Mouse (Mus musculus) liver, embryonic 11.5 days (tissue): Measurements from ENCODE around the gene Akr1c18. TPM values are rescaled to one million over a fixed set of nuclear protein-coding genes. Genes with fewer than 3 reads are reported as not detected.
"Not testable (repeated sequence)": the region's sequence is repeated elsewhere in the genome, so short reads cannot be mapped to it uniquely, and the experiment has no call there.

Experiments used
- ATAC-seq: fragments of 200-750 bp; cut with Nextera tagmentation; replicated peaks from 2 replicates; pipeline ENCODE4 v1.8.0; 2017; ENCODE audit warnings: moderate number of reproducible peaks, mild to moderate bottlenecking, moderate TSS enrichment, moderate library complexity; ENCODE audit not compliant: low FRiP score
- DNase-seq: peaks from one replicate; pipeline ENCODE4 v3.0.0-alpha.2; 2017; ENCODE audit warnings: low spot score
- H3K27ac ChIP-seq: fragments of 300-500 bp; sonication (generic); 2 replicates; pipeline ENCODE4 v1.5.1; 2014; ENCODE audit warnings: mild to moderate bottlenecking, low read depth, low read length, control low read depth
- H3K27me3 ChIP-seq: fragments of 300-500 bp; sonication (generic); replicated peaks from 2 replicates; pipeline ENCODE4 v1.6.1; 2014; ENCODE audit warnings: low read length, mixed read lengths; ENCODE audit not compliant: control insufficient read depth, insufficient read depth
- H3K36me3 ChIP-seq: fragments of 300-500 bp; sonication (generic); 2 replicates; pipeline ENCODE4 v1.6.1; 2014; ENCODE audit warnings: mild to moderate bottlenecking, low read length, moderate library complexity, mixed read lengths; ENCODE audit not compliant: control insufficient read depth, insufficient read depth
- H3K4me1 ChIP-seq: fragments of 300-500 bp; sonication (generic); replicated peaks from 2 replicates; pipeline ENCODE4 v1.6.1; 2014; ENCODE audit warnings: low read length, mixed read lengths; ENCODE audit not compliant: control insufficient read depth, insufficient read depth
- H3K4me2 ChIP-seq: fragments of 300-500 bp; sonication (generic); 2 replicates; pipeline ENCODE4 v1.6.1; 2014; ENCODE audit warnings: mild to moderate bottlenecking, control low read depth, moderate library complexity
- H3K4me3 ChIP-seq: fragments of 300-500 bp; sonication (generic); 2 replicates; pipeline ENCODE4 v1.5.1; 2014; ENCODE audit warnings: low read depth, low read length, control low read depth
- H3K9ac ChIP-seq: fragments of 300-500 bp; sonication (generic); 2 replicates; pipeline ENCODE4 v1.6.1; 2014; ENCODE audit warnings: low read depth, low read length, control low read depth
- H3K9me3 ChIP-seq: fragments of 300-500 bp; sonication (generic); 2 replicates; pipeline ENCODE4 v1.6.1; 2016; ENCODE audit warnings: low read length, inconsistent platforms, mixed read lengths; ENCODE audit not compliant: control insufficient read depth
- WGBS: fragments of 180-500 bp; shearing (Covaris S2); extraction: QIAGEN DNeasy Blood & Tissue Kit; methylation state at CpG from one replicate; pipeline ENCODE4 v1.1.7; 2014; 5-methylcytosine and 5-hydroxymethylcytosine counted together
- polyA plus RNA-seq: library from polyadenylated mRNA; unstranded; fragments of >200 nt; fragmentation: Nextera tagmentation; extraction: Ambion mirVana; gene quantifications from 2 replicates; pipeline ENCODE4 v1.2.1, GENCODE M21; 2014

Gene Akr1c18
- polyA plus RNA-seq, 1 experiment from 2014 or later, result 0.47 TPM

DNA sequence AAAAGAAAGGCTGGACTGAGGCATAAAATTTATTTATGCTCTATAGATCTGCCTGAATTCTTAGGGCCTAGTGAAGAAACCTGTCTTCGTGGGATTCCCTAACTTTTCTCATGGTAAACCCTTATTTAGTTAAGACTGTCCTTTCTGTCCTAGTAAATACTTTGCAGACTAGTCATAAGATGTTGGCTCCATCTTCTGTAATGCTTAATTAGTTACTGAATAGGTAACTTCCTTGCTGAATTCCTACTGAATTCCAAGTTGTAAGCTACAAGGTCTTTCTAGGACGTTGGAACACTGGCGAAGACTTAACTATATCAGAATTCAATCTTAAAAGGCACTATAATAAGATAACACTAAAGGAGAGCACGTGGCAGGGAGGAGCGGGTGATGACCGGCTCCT is 26.0 kb downstream of the Akr1c18 start:
- not testable (repeated sequence) for H3K27me3 ChIP-seq, H3K4me1 ChIP-seq, H3K4me2 ChIP-seq, H3K27ac ChIP-seq, ATAC-seq, DNase-seq, H3K9me3 ChIP-seq, H3K4me3 ChIP-seq, H3K9ac ChIP-seq, H3K36me3 ChIP-seq
- 87% methylated on average over 6 of the region's 6 CpGs for WGBS

DNA sequence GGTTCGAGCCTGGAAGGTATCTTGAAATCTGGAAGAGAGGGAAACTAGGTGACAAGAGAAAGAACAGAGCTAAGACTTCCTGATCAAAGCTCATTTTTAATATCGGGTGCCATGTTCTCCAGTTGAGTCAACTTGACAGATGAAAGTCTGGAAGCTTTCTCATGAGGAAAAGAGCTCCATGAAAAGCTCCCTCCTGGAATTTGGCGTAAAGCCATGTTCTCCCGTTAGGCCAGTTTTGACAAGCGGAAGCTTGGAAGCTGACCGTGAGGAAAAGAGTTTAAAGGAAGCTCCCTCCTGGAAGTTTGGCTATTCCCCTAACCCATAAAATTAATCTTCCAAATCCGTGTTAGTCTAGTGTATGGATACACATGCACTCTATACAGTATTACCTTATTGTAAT is 27.3 kb downstream of the Akr1c18 start:
- no peak for DNase-seq
- no peak overlapping the region for H3K27ac ChIP-seq
- H3K9me3 ChIP-seq, result no peaks in the 10 kb centered on the region
- no peaks in the 10 kb centered on the region for H3K4me1 ChIP-seq
- no peak for ATAC-seq
- no peak overlapping the region for H3K4me2 ChIP-seq
- 79% methylated on average over 7 of the region's 7 CpGs for WGBS
- H3K9ac ChIP-seq, result no peak overlapping the region
- no peak overlapping the region for H3K4me3 ChIP-seq
- H3K27me3 ChIP-seq, result no peaks in the 10 kb centered on the region
- H3K36me3 ChIP-seq, result no peaks in the 10 kb centered on the region

DNA sequence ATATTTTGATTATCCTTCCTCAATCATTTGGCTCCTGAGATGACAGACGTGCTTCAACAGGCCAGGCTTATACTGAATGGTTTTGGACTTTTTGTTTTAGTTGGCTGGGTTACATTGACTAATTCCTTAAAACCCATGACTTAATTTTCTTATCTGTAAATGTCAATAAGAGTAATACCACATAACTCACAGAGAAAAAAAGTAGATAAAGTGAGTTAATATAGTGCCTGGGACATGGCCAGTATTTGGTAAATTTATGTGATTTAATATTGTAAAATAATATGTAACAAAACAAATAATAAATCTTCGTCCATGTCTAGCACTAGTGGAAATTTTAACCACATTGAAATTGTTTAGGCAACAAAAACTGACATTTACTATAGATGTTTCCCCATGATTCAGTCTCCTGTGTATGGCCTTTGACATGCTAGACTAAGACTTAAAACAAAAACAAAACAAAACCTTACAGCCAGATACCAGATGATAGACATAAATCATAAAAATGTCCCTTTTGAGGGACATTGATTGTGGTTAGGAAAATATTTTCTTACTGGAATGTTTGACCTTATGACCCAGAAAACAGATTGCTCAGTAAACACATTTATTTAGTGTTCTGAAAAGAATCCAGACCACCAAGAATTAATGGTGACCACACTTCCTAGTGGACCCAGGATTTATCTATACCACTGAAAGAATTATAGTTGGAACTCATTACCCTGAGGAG is 31.1 kb downstream of the Akr1c18 start:
- 63% methylated on average over 2 of the region's 2 CpGs for WGBS
- Histone ChIP-seq H3K4me2 (no peak overlapping the region), H3K4me3 (no peak overlapping the region), H3K36me3 (no peaks in the 10 kb centered on the region), H3K9me3 (no peaks in the 10 kb centered on the region), H3K27me3 (no peaks in the 10 kb centered on the region), H3K9ac (no peak overlapping the region), H3K4me1 (no peaks in the 10 kb centered on the region), H3K27ac (no peak overlapping the region)
- no peak for DNase-seq
- ATAC-seq, result no peak

DNA sequence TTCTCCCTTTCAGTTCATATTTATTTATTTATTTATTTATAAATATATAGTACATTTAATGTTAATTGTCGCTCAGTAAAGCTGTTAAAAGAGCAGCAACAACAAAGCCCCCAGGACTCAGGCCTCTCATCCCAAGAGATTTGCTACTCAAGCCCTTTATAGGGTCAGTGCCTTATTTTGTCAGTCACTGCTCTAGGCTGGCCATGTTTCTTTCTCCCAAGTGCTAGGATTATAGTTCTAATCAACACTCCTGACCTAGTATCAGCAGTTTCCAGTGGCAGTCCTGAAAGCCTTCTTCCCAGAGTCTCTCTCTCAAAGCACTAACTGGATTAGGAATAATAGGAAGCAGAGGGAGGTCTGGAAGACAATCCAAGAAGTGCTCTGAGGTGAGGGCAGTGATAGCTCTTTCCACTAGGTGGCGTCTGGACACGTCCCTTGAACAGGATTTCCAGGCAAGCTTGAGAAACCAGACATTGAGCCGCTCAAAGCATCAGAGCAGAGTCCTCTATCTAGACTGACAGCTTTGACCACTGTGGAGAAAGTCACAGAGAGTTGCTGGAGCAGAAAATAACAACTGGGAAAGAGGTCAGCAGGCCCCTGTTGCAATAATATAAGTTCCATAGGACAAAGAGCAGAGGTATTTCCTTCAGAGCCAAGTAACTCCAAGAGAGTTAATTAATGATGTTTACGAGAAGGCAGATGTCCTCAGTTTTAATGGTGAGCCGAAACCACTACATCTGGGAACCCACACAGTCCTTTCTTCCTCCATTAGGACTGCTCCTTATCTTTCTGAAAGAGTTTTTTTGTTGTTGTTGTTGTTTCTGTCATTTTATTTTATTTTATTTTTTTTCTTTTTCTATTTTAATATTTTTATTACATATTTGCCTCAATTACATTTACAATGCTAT is 39.9 kb downstream of the Akr1c18 start:
- Histone ChIP-seq H3K27me3 (no peaks in the 10 kb centered on the region), H3K9me3 (no peaks in the 10 kb centered on the region), H3K4me1 (no peaks in the 10 kb centered on the region), H3K36me3 (no peaks in the 10 kb centered on the region), H3K9ac (no peak overlapping the region), H3K4me2 (no peak overlapping the region), H3K4me3 (no peak overlapping the region), H3K27ac (no peak overlapping the region)
- ATAC-seq (peak; percentile 60), DNase-seq (peak; percentile 38)
- 28% methylated on average over 6 of the region's 6 CpGs for WGBS

DNA sequence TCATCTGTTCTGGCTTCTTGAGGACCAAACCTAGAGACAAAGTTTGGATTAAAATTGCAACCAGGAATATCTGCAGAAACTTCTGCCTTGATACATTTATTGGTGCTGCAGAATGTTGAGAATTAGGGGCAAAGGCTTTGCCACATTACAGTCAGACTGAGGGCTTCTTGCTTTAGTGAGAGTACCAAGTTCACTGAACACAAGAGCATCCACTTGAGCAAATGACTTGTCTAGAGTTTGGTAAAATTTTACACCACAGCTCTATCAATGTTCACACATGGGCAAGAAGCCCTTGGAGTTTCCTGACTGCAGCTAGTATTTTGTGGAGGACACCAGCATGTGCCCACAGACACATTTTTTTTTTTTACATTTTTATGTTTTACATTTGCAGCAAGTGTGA is 47.7 kb downstream of the Akr1c18 start:
- H3K4me2 ChIP-seq, result no peak overlapping the region
- no peaks in the 10 kb centered on the region for H3K36me3 ChIP-seq
- no peak overlapping the region for H3K9ac ChIP-seq
- ATAC-seq, result no peak
- H3K9me3 ChIP-seq, result no peaks in the 10 kb centered on the region
- H3K4me3 ChIP-seq, result no peak overlapping the region
- H3K27me3 ChIP-seq, result no peaks in the 10 kb centered on the region
- no peaks in the 10 kb centered on the region for H3K4me1 ChIP-seq
- H3K27ac ChIP-seq, result no peak overlapping the region
- no peak for DNase-seq

DNA sequence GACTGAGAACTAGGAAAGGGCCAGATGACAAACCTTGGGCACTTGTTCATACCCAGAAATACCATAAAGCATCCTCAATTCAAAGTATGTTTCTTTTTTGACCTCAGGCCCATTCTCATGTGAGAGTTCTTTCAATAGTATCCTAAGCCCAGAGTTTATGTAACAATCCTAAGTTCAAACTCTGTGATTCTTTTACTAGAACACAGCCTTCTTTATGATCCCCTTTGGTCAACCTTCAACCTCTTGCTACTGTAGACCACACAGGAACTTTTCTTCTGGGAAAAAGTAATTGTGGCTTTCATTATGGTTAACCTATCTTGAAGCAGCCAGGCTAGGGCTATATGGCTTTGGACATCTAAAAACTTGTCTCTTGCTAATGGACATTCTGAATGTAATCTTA is 48.8 kb downstream of the Akr1c18 start:
- H3K4me3 ChIP-seq, result no peak overlapping the region
- no peaks in the 10 kb centered on the region for H3K27me3 ChIP-seq
- DNase-seq (no peak), ATAC-seq (no peak)
- no peaks in the 10 kb centered on the region for H3K4me1 ChIP-seq
- H3K9me3 ChIP-seq, result no peaks in the 10 kb centered on the region
- H3K4me2 ChIP-seq, result no peak overlapping the region
- H3K27ac ChIP-seq, result no peak overlapping the region
- H3K36me3 ChIP-seq, result no peaks in the 10 kb centered on the region
- no peak overlapping the region for H3K9ac ChIP-seq

Other genes with a start within 250 kb of the Akr1c18 start
- gene Net1, start 232.4 kb downstream of the Akr1c18 start, polyA plus RNA-seq, result 95.0 and 103 TPM in 2 replicates
- gene Tubal3, start 232.4 kb downstream of the Akr1c18 start, polyA plus RNA-seq, result not detected in 2 replicates
- not detected in 2 replicates for gene Ucn3, start 205.3 kb downstream of the Akr1c18 start, polyA plus RNA-seq
- 0.51 and 0.58 TPM in 2 replicates for gene Akr1c14, start 101.6 kb downstream of the Akr1c18 start, polyA plus RNA-seq
- gene Akr1c13, start 40.5 kb upstream of the Akr1c18 start, polyA plus RNA-seq, result 29.3 and 32.8 TPM in 2 replicates
- 45.6 and 48.5 TPM in 2 replicates for gene Akr1c19, start 78.0 kb upstream of the Akr1c18 start, polyA plus RNA-seq
- 16.7 and 17.8 TPM in 2 replicates for gene Akr1c12, start 128.8 kb upstream of the Akr1c18 start, polyA plus RNA-seq